Mouse (Mus musculus) layer of hippocampus, adult 2 months (tissue): Measurements from ENCODE around the gene Chd4. TPM values are rescaled to one million over a fixed set of nuclear protein-coding genes. Genes with fewer than 3 reads are reported as not detected.

Experiments used
- DNase-seq, 2 experiments: peaks; one replicate each; pipeline ENCODE4 v3.0.0; 2022; ENCODE audit warnings: low spot score in 2 of 2
- H3K27ac ChIP-seq: fragments of 200-600 bp; 2 replicates; pipeline ENCODE4 v1.8.1; 2022
- H3K4me3 ChIP-seq: fragments of 200-600 bp; 2 replicates; pipeline ENCODE4 v1.8.1; 2022; ENCODE audit warnings: mild to moderate bottlenecking
- CTCF ChIP-seq: fragments of 200-600 bp; conservative IDR thresholded peaks from 2 replicates; pipeline ENCODE4 v1.8.1; 2022; ENCODE audit warnings: antibody characterized with exemption, mild to moderate bottlenecking, moderate library complexity
- microRNA-seq, 2 experiments: library from miRNA; unstranded; fragments of <30 nt; microRNA quantifications; one replicate each; pipeline ENCODE4 v1.2.0; 2021
- total RNA-seq, 2 experiments: library from RNA; stranded (reverse); gene quantifications; 2 replicates each; pipeline ENCODE4 v1.2.3; 2021

The Chd4 gene
- total RNA-seq, 2 experiments from 2014 or later, result 176 to 185 TPM

DNA sequence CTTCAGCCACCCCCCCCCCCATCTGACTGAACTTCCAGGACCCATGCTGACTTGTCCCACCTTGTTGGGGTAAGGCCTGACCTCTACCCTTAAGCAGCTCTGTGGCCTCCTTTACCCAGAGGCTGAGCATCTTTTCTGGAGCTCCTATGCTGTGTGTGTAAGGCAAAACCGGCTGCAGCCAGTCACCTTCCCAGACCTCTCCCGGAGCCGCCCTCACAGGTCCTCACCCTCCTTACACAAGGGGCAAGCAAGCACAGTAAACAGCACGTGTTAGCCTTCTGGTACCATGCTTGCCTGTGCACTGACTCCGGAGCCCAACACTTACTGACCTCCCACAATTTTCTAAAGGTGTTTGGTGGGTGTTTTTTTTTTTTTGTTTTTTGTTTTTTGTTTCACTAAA is 79.7 kb downstream of the Chd4 start:
- TF ChIP-seq CTCF, result no peak
- no peak overlapping the region for H3K27ac ChIP-seq
- DNase-seq, result no peak
- no peak overlapping the region for H3K4me3 ChIP-seq

DNA sequence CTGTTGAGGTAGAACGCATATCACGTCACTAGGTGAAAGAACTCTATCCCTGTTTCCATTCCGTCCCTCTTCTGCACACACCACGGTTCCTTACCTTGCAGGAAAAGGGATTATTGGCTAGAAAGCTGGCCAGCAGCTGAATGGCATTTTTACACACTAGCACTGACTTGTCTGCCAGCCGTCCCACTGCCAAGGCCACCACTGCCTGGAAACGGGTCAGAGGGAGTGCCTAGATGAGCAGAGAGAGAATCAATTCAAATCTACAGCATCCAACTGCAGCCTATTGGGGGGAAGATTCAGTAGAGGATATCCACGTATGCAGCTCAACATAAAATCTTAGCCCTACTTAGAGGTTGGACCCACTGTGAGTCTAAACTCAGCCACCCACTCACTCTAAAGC is 83.8 kb downstream of the Chd4 start:
- no peak overlapping the region for H3K27ac ChIP-seq
- no peak for TF ChIP-seq CTCF
- DNase-seq, result no peak
- no peak overlapping the region for H3K4me3 ChIP-seq

Small RNA genes within 50 kb of the gene (microRNA-seq; reads per million reads assigned to microRNA genes)
- 1.3 to 1.7 reads per million in 2 experiments for gene Mir7045

Other genes with a start within 250 kb of the Chd4 start
- 10 to 100 TPM; 33.7 to 36.7 TPM for gene P3h3, start 238.2 kb upstream of the Chd4 start, total RNA-seq
- 100 to 1,000 TPM; 181 to 199 TPM for gene Gpr162, start 232.0 kb upstream of the Chd4 start, total RNA-seq
- gene Cd4, start 207.8 kb upstream of the Chd4 start, total RNA-seq, result under 1 TPM; 0.18 to 0.47 TPM
- gene Lag3, start 184.3 kb upstream of the Chd4 start, total RNA-seq, result 1 to 10 TPM; 1.3 to 1.7 TPM
- gene Ptms, start 175.9 kb upstream of the Chd4 start, total RNA-seq, result 1,000 to 10,000 TPM in 1 of 2 experiments, 100 to 1,000 TPM in 1; 991 to 1,057 TPM
- 100 to 1,000 TPM; 627 to 642 TPM for gene Mlf2, start 164.6 kb upstream of the Chd4 start, total RNA-seq
- gene Cops7a, start 130.4 kb upstream of the Chd4 start, total RNA-seq, result 100 to 1,000 TPM; 136 to 151 TPM
- 100 to 1,000 TPM; 163 to 181 TPM for gene Pianp, start 99.3 kb upstream of the Chd4 start, total RNA-seq
- gene Zfp384, start 86.8 kb upstream of the Chd4 start, total RNA-seq, result 10 to 100 TPM; 50.0 to 50.9 TPM
- 10 to 100 TPM; 60.1 to 63.2 TPM for gene Ing4, start 56.2 kb upstream of the Chd4 start, total RNA-seq
- gene Acrbp, start 46.3 kb upstream of the Chd4 start, total RNA-seq, result 10 to 100 TPM; 15.9 to 19.2 TPM
- gene Lpar5, start 28.1 kb upstream of the Chd4 start, total RNA-seq, result 1 to 10 TPM in 1 of 2 experiments, under 1 TPM in 1; 0.61 to 1.1 TPM
- 10 to 100 TPM; 30.8 to 31.7 TPM for gene Nop2, start 35.9 kb downstream of the Chd4 start, total RNA-seq
- 10 to 100 TPM; 69.9 to 71.9 TPM for gene Iffo1, start 49.3 kb downstream of the Chd4 start, total RNA-seq
- gene Gapdh, start 70.5 kb downstream of the Chd4 start, total RNA-seq, result 1,000 to 10,000 TPM; 2,438 to 2,531 TPM
- 10 to 100 TPM; 24.3 to 28.5 TPM for gene Ncapd2, start 95.7 kb downstream of the Chd4 start, total RNA-seq
- 10 to 100 TPM; 70.8 to 75.3 TPM for gene Mrpl51, start 95.8 kb downstream of the Chd4 start, total RNA-seq
- 10 to 100 TPM; 83.5 to 83.6 TPM for gene Vamp1, start 119.6 kb downstream of the Chd4 start, total RNA-seq
- gene Tapbpl, start 135.9 kb downstream of the Chd4 start, total RNA-seq, result 1 to 10 TPM; 3.2 to 4.2 TPM
- gene Cd27, start 141.0 kb downstream of the Chd4 start, total RNA-seq, result not detected
- not detected for gene Tuba3a, start 190.1 kb downstream of the Chd4 start, total RNA-seq
- gene Ltbr, start 217.9 kb downstream of the Chd4 start, total RNA-seq, result 1 to 10 TPM; 6.6 to 9.8 TPM
- gene Scnn1a, start 224.7 kb downstream of the Chd4 start, total RNA-seq, result 1 to 10 TPM; 4.3 to 5.2 TPM